Mouse (Mus musculus) cortical plate, adult 2 months (tissue): ENCODE data around the gene Lcat.

Experiments used
- CTCF ChIP-seq: fragments of 200-500 bp; IDR thresholded peaks from 2 replicates; pipeline ENCODE4 v1.5.1; 2011; ENCODE audit warnings: mild to moderate bottlenecking, control low read depth, low read length; ENCODE audit not compliant: insufficient read depth; ENCODE audit errors: extremely low read depth
- POLR2A ChIP-seq: fragments of 200-500 bp; IDR thresholded peaks from 2 replicates; pipeline ENCODE4 v1.6.1; 2011; ENCODE audit warnings: mild to moderate bottlenecking, low read length, control low read depth; ENCODE audit not compliant: insufficient read depth; ENCODE audit errors: extremely low read depth

- TF ChIP-seq CTCF (no peak), POLR2A (no peak)
Observed at GRCm38 (mm10) chr8:105964506-105965265, 21.5 kb upstream of the Lcat start.
